Mouse (Mus musculus) skeletal muscle tissue, adult 2 months (tissue): ENCODE data around the gene Olfr146.

Source experiments
- DNase-seq: peaks from one replicate; pipeline ENCODE4 v3.0.0-alpha.2; 2012; ENCODE audit warnings: low read depth, low spot score

The Olfr146 gene

DNA sequence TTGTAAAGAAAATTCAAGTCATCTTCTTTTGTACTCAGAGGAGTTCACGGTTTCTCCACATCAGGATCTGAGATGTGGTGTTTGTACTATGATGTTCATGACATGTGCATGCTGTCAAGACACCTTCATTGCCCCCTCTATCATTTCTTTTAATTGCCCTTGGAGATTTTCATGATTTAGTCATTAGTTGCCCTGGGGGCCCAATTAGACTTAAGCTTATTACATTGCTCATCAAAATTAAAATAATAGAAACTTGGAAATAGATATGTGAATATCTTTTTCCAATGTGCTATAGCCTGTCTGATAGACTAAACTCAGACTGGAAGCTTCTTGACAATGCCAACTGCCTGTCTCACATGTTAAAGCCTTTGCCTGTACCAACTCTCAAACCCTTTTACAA is at the start of gene Olfr146:
Olfr146 (minus strand) TSS at position 101 of the 400 bp plus-strand sequence.
- DNase-seq: no peak

DNA sequence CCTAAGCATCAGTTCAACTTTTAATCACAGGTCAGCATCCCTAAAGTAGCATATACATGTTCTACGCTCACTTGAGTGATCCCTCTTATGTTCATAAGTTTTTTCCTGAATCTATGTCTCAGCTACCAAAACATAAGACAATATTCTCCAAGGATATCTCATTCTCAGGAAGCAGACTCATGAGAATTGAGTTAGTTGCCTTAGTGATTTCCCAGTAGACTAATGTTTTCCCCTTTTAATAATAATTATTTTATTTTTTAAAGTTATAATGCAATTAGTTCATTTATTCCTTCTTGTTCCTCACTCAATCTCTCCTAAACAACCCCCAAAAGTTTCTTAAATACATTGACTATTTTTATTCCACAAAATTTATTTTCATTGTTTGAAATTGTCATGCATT is 41.7 kb upstream of the Olfr146 start, which contains the start of gene Olfr937:
Olfr937 (minus strand) TSS at position 101 of the 400 bp plus-strand sequence.
- DNase-seq: no peak

DNA sequence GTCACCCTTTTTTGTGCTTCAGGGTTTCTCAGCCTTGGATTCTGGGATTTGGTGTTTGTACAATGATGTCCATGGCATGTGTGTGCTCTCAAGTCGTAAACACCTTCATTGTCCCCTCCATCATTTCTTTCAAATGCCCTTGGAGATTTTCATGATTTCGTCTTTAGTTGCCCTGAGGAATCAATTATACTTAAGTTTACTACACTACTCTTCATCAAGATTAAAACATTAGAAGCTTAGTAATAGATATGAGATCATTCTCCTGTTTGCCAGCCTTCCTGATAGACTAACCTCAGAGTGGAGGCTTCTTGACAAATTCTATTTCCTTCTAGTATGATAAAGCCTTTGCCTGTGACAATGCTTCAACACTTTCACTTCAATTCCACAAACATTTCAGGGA is 23.6 kb downstream of the Olfr146 start, which contains the start of gene Olfr935:
Olfr935 (minus strand) TSS at position 101 of the 400 bp plus-strand sequence.
- no peak for DNase-seq

DNA sequence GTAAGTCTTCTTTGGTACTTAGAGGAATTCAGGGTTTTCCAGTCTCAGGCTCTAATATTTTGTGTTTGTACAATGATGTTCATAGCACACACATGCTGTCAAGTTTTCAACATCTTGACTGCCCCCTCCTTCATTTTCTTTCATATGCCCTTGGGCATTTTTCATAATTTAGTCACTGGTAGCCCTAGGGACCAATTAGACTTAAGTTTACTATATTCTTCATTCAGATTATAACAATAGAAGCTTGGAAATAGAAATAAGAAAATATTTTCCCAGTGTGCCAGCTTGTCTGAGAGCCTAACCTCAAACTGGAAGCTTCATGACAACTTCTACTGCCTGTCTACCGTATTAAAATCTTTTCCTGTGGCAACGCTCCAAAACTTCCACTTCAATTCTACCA is 35.0 kb downstream of the Olfr146 start, which contains the start of gene Olfr934:
Olfr934 (minus strand) TSS at position 101 of the 400 bp plus-strand sequence.
- DNase-seq: no peak

DNA sequence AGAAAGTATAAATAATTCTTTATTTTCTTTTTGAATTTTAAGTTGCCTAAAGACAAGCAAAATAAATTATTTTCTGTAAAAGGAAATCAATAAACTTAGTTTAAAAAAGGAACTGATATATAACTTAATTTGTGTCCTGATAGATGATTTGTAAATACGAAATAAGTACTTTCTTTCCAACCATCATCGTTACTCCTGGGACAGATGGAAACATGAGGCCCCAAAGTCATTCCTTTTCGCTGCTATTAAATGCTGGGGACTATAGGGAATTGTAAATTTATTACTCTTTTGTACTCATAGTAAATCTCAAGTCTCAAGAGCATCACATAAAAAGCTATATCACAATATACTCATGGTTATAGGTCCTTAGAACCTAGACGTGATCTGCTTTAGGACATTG is 51.2 kb downstream of the Olfr146 start, which contains the start of gene Olfr933:
Olfr933 (plus strand) TSS at position 301 of the 400 bp plus-strand sequence.
- DNase-seq: no peak
